Mouse (Mus musculus): Measurements from ENCODE around the gene Gna14.

GRCm38 (mm10) chr19:16425596-16425995 lies 10.0 kb upstream of the Gna14 start:
- TF ChIP-seq CTCF (IDR thresholded peaks at IDR 0.05; ENCODE audit: low read depth, low read length): no peak
- no peak for TF ChIP-seq EP300 (IDR thresholded peaks at IDR 0.05; ENCODE audit: insufficient read depth, low read depth, low read length)
- TF ChIP-seq POLR2A (IDR thresholded peaks at IDR 0.05; ENCODE audit: insufficient read depth, low read length): no peak
